Mouse (Mus musculus): ENCODE data around the gene Hoxa10. TPM values are rescaled to one million over a fixed set of nuclear protein-coding genes. Genes with fewer than 3 reads are reported as not detected.
A peak's percentile ranks its signal among the peaks of the same experiment; 100 is the strongest.

Hoxa10 gene
- total RNA-seq, 1 experiment = 0.80 TPM

GRCm38 (mm10) chr6:52215070-52215469 is 25.6 kb downstream of the Hoxa10 start:
- H3K9me3 ChIP-seq (ENCODE audit: control insufficient read depth, insufficient read depth, low read depth, low read length) = no peaks in the 10 kb centered on the region
- no peak for TF ChIP-seq ZC3H11A (IDR thresholded peaks at IDR 0.05; ENCODE audit: borderline replicate concordance, low read depth, low read length)
- H3K4me3 ChIP-seq (ENCODE audit: insufficient read depth in 1 of 2, low read depth in 1 of 2, low read length in 2 of 2, poor library complexity in 1 of 2, severe bottlenecking in 1 of 2) = no peak overlapping the region
- no peak overlapping the region for H3K27ac ChIP-seq (ENCODE audit: insufficient read depth, low read depth, low read length, poor library complexity, severe bottlenecking)
- peaks cover 0 to 4% of the 10 kb centered on the region in 2 experiments; a peak in 1 of 4 replicates for H3K4me1 ChIP-seq (ENCODE audit: control insufficient read depth in 2 of 2, insufficient read depth in 2 of 2, low read length in 2 of 2, poor library complexity in 1 of 2)
- DNase-seq (ENCODE audit: low read depth, low spot score) = no peak
- no peak overlapping the region for H3K9ac ChIP-seq (ENCODE audit: insufficient read depth, low read depth, low read length, poor library complexity, severe bottlenecking)
- in situ Hi-C loops (cut with MboI; ENCODE audit: low sequenced_read_pairs in 2 of 2, unreplicated experiment in 2 of 2) = loop anchor here (5.0 to 25.0 kb wide), 2 partner anchors 603 to 1043 kb away; no protein-coding TSS in a partner anchor
- H3K36me3 ChIP-seq (ENCODE audit: control insufficient read depth, insufficient read depth, low read length, poor library complexity, severe bottlenecking) = no peaks in the 10 kb centered on the region

- Histone ChIP-seq H3K4me1 (ENCODE audit: control insufficient read depth in 2 of 2, insufficient read depth in 2 of 2, low read length in 2 of 2, poor library complexity in 1 of 2) (peaks cover 0 to 4% of the 10 kb centered on the region in 2 experiments; a peak in 1 of 4 replicates), H3K9ac (ENCODE audit: insufficient read depth, low read depth, low read length, poor library complexity, severe bottlenecking) (no peak overlapping the region), H3K9me3 (ENCODE audit: control insufficient read depth, insufficient read depth, low read depth, low read length) (no peaks in the 10 kb centered on the region), H3K27ac (ENCODE audit: insufficient read depth, low read depth, low read length, poor library complexity, severe bottlenecking) (no peak overlapping the region), H3K36me3 (ENCODE audit: control insufficient read depth, insufficient read depth, low read length, poor library complexity, severe bottlenecking) (no peaks in the 10 kb centered on the region), H3K4me3 (ENCODE audit: insufficient read depth in 1 of 2, low read depth in 1 of 2, low read length in 2 of 2, poor library complexity in 1 of 2, severe bottlenecking in 1 of 2) (no peak overlapping the region)
- TF ChIP-seq MAFK (IDR thresholded peaks at IDR 0.05; ENCODE audit: insufficient read depth, low read depth, low read length) = no peak
- TF ChIP-seq ZNF384 (IDR thresholded peaks at IDR 0.05; ENCODE audit: low read depth, low read length) = no peak
- TF ChIP-seq CHD2 (IDR thresholded peaks at IDR 0.05; ENCODE audit: low read depth, low read length) = no peak
- TF ChIP-seq ZC3H11A (IDR thresholded peaks at IDR 0.05; ENCODE audit: borderline replicate concordance, low read depth, low read length) = no peak
- TF ChIP-seq HCFC1 (IDR thresholded peaks at IDR 0.05; ENCODE audit: borderline replicate concordance, insufficient read depth, low read length) = no peak
- in situ Hi-C loops (cut with MboI; ENCODE audit: low sequenced_read_pairs in 2 of 2, unreplicated experiment in 2 of 2) = loop anchor here in 1 of 2 experiments (25.0 kb wide), 1 partner anchor 602 kb away; no protein-coding TSS in a partner anchor
- no peak for DNase-seq (ENCODE audit: low read depth, low spot score)
These were observed 26.4 kb downstream of the Hoxa10 start for GRCm38 (mm10) chr6:52214271-52214670.

GRCm38 (mm10) chr6:52213119-52213986 is 27.3 kb downstream of the Hoxa10 start, which contains the start of the genes Hoxa3 and Gm28308:
TSS of gene Hoxa3 (minus strand) at chr6:52213336.
TSS of gene Gm28308 (minus strand) at chr6:52213339.
- H3K27ac ChIP-seq (ENCODE audit: insufficient read depth, low read depth, low read length, poor library complexity, severe bottlenecking) = no peak within 1 kb of the TSS
- H3K9ac ChIP-seq (ENCODE audit: insufficient read depth, low read depth, low read length, poor library complexity, severe bottlenecking) = no peak within 1 kb of the TSS
- no peak within 1 kb of the TSS for H3K4me3 ChIP-seq (ENCODE audit: insufficient read depth in 1 of 2, low read depth in 1 of 2, low read length in 2 of 2, poor library complexity in 1 of 2, severe bottlenecking in 1 of 2)
- TF ChIP-seq MAFK (IDR thresholded peaks at IDR 0.05; ENCODE audit: insufficient read depth, low read depth, low read length) (no peak), ZNF384 (IDR thresholded peaks at IDR 0.05; ENCODE audit: low read depth, low read length) (peak; percentile 80)
- H3K9me3 ChIP-seq (ENCODE audit: control insufficient read depth, insufficient read depth, low read depth, low read length) = no peaks in the 10 kb centered on the region
- H3K4me1 ChIP-seq (ENCODE audit: control insufficient read depth in 2 of 2, insufficient read depth in 2 of 2, low read length in 2 of 2, poor library complexity in 1 of 2) = peaks cover 0 to 4% of the 10 kb centered on the region in 2 experiments; a peak in 1 of 4 replicates
- no peak for DNase-seq (ENCODE audit: low read depth, low spot score)
- no peaks in the 10 kb centered on the region for H3K36me3 ChIP-seq (ENCODE audit: control insufficient read depth, insufficient read depth, low read length, poor library complexity, severe bottlenecking)
- in situ Hi-C loops (cut with MboI; ENCODE audit: low sequenced_read_pairs in 2 of 2, unreplicated experiment in 2 of 2) = loop anchor here in 1 of 2 experiments (25.0 kb wide), 1 partner anchor 601 kb away; no protein-coding TSS in a partner anchor

GRCm38 (mm10) chr6:52212556-52213118 is 28.0 kb downstream of the Hoxa10 start:
- no peak overlapping the region for H3K9ac ChIP-seq (ENCODE audit: insufficient read depth, low read depth, low read length, poor library complexity, severe bottlenecking)
- no peak overlapping the region for H3K27ac ChIP-seq (ENCODE audit: insufficient read depth, low read depth, low read length, poor library complexity, severe bottlenecking)
- H3K36me3 ChIP-seq (ENCODE audit: control insufficient read depth, insufficient read depth, low read length, poor library complexity, severe bottlenecking) = no peaks in the 10 kb centered on the region
- no peaks in the 10 kb centered on the region for H3K9me3 ChIP-seq (ENCODE audit: control insufficient read depth, insufficient read depth, low read depth, low read length)
- peaks cover 0 to 4% of the 10 kb centered on the region in 2 experiments; a peak in 1 of 4 replicates for H3K4me1 ChIP-seq (ENCODE audit: control insufficient read depth in 2 of 2, insufficient read depth in 2 of 2, low read length in 2 of 2, poor library complexity in 1 of 2)
- in situ Hi-C loops (cut with MboI; ENCODE audit: low sequenced_read_pairs in 2 of 2, unreplicated experiment in 2 of 2) = loop anchor here in 1 of 2 experiments (25.0 kb wide), 1 partner anchor 600 kb away; no protein-coding TSS in a partner anchor
- no peak overlapping the region for H3K4me3 ChIP-seq (ENCODE audit: insufficient read depth in 1 of 2, low read depth in 1 of 2, low read length in 2 of 2, poor library complexity in 1 of 2, severe bottlenecking in 1 of 2)
- TF ChIP-seq ZNF384 (IDR thresholded peaks at IDR 0.05; ENCODE audit: low read depth, low read length) = no peak
- no peak for TF ChIP-seq MAFK (IDR thresholded peaks at IDR 0.05; ENCODE audit: insufficient read depth, low read depth, low read length)
- no peak for TF ChIP-seq ZC3H11A (IDR thresholded peaks at IDR 0.05; ENCODE audit: borderline replicate concordance, low read depth, low read length)
- no peak for TF ChIP-seq HCFC1 (IDR thresholded peaks at IDR 0.05; ENCODE audit: borderline replicate concordance, insufficient read depth, low read length)
- no peak for TF ChIP-seq CHD2 (IDR thresholded peaks at IDR 0.05; ENCODE audit: low read depth, low read length)
- no peak for DNase-seq (ENCODE audit: low read depth, low spot score)
